In genomic region chr4:43040881-43041547, GRCm38 (mm10) we compare ENCODE assay signal across 8 mouse cellular contexts. TPM values are rescaled to one million over a fixed set of nuclear protein-coding genes. Genes with fewer than 3 reads are reported as not detected.
A peak's percentile ranks its signal among the peaks of the same experiment; 100 is the strongest.
DNase-seq lines count a peak whose midpoint lies in the region; ATAC-seq lines count a peak whose summit lies in the region.

No protein-coding gene starts in this region.

- intact Hi-C loops in left cerebral cortex, postnatal 36 days (cut with DNase I): loop anchor here (5.0 kb wide), 1 partner anchor 341 kb away; the partner anchor contains the start of gene Rusc2

- H3K27ac ChIP-seq in liver, embryonic 12.5 days: peak overlapping the region; percentile 53
- no peak overlapping the region for H3K27ac ChIP-seq in liver, embryonic 11.5 days (ENCODE audit: low read depth, low read length)
- H3K27ac ChIP-seq in embryonic facial prominence, embryonic 10.5 days (replicated peaks): peak overlapping the region; percentile 54
- 0 out of 2 replicates have a peak overlapping the region, but pooled peaks have one; percentile 22 for H3K27ac ChIP-seq in hindbrain, embryonic 15.5 days (replicated peaks)
- 0 out of 2 replicates have a peak overlapping the region, but pooled peaks have one; percentile 24 for H3K27ac ChIP-seq in neural tube, embryonic 14.5 days (ENCODE audit: low read depth, low read length)

- peaks cover 11% of the 10 kb centered on the region for H3K36me3 ChIP-seq in liver, embryonic 12.5 days
- peaks cover 5% of the 10 kb centered on the region; the same call in 1 of the 2 replicates for H3K36me3 ChIP-seq in liver, embryonic 11.5 days (ENCODE audit: control insufficient read depth, insufficient read depth, low read length)
- peaks cover 10% of the 10 kb centered on the region for H3K36me3 ChIP-seq in embryonic facial prominence, embryonic 10.5 days (replicated peaks)
- peaks cover 4% of the 10 kb centered on the region; the same call in 1 of the 2 replicates for H3K36me3 ChIP-seq in hindbrain, embryonic 15.5 days
- peaks cover 7% of the 10 kb centered on the region for H3K36me3 ChIP-seq in neural tube, embryonic 14.5 days (ENCODE audit: control insufficient read depth, insufficient read depth, low read length)

- no peaks in the 10 kb centered on the region for H3K9me3 ChIP-seq in liver, embryonic 12.5 days (replicated peaks)
- H3K9me3 ChIP-seq in liver, embryonic 11.5 days (ENCODE audit: control insufficient read depth, low read length): no peaks in the 10 kb centered on the region
- no peaks in the 10 kb centered on the region for H3K9me3 ChIP-seq in embryonic facial prominence, embryonic 10.5 days
- no peaks in the 10 kb centered on the region for H3K9me3 ChIP-seq in hindbrain, embryonic 15.5 days
- H3K9me3 ChIP-seq in neural tube, embryonic 14.5 days (ENCODE audit: control insufficient read depth, low read length): no peaks in the 10 kb centered on the region

- peak overlapping the region; percentile 18; the same call in 1 of the 2 replicates for H3K4me3 ChIP-seq in liver, embryonic 12.5 days
- no peak overlapping the region for H3K4me3 ChIP-seq in liver, embryonic 11.5 days (ENCODE audit: low read depth, low read length)
- peak overlapping the region; percentile 75 for H3K4me3 ChIP-seq in embryonic facial prominence, embryonic 10.5 days
- no peak overlapping the region for H3K4me3 ChIP-seq in hindbrain, embryonic 15.5 days
- no peak overlapping the region for H3K4me3 ChIP-seq in neural tube, embryonic 14.5 days (ENCODE audit: low read depth, low read length)

- 62% methylated on average over 9 of the region's 9 CpGs for WGBS in liver, embryonic 12.5 days (ENCODE audit: insufficient replicate concordance)
- WGBS in liver, embryonic 11.5 days: 66% methylated on average over 9 of the region's 9 CpGs
- 76% methylated on average over 9 of the region's 9 CpGs for WGBS in embryonic facial prominence, embryonic 10.5 days
- 70% methylated on average over 9 of the region's 9 CpGs for WGBS in hindbrain, embryonic 15.5 days
- WGBS in neural tube, embryonic 14.5 days: 59% methylated on average over 9 of the region's 9 CpGs

- peak overlapping the region; percentile 93; the same call in 1 of the 2 replicates for H3K4me2 ChIP-seq in liver, embryonic 12.5 days
- H3K4me2 ChIP-seq in liver, embryonic 11.5 days: no peak overlapping the region
- no peak overlapping the region for H3K4me2 ChIP-seq in hindbrain, embryonic 15.5 days
- 0 out of 2 replicates have a peak overlapping the region, but pooled peaks have one; percentile 74 for H3K4me2 ChIP-seq in neural tube, embryonic 14.5 days (ENCODE audit: low read depth, low read length)

- peaks cover 74% of the 10 kb centered on the region for H3K4me1 ChIP-seq in liver, embryonic 12.5 days
- H3K4me1 ChIP-seq in liver, embryonic 11.5 days (replicated peaks; ENCODE audit: control insufficient read depth, insufficient read depth, low read length): peaks cover 68% of the 10 kb centered on the region
- H3K4me1 ChIP-seq in embryonic facial prominence, embryonic 10.5 days: peaks cover 52% of the 10 kb centered on the region
- H3K4me1 ChIP-seq in hindbrain, embryonic 15.5 days (replicated peaks): peaks cover 57% of the 10 kb centered on the region
- peaks cover 27% of the 10 kb centered on the region for H3K4me1 ChIP-seq in neural tube, embryonic 14.5 days (ENCODE audit: control insufficient read depth, insufficient read depth, low read length)

- no peak overlapping the region; the same call in 1 of the 2 replicates for H3K9ac ChIP-seq in liver, embryonic 12.5 days
- H3K9ac ChIP-seq in liver, embryonic 11.5 days (ENCODE audit: low read depth, low read length): no peak overlapping the region
- no peak overlapping the region for H3K9ac ChIP-seq in hindbrain, embryonic 15.5 days
- H3K9ac ChIP-seq in neural tube, embryonic 14.5 days (replicated peaks; ENCODE audit: low read depth, low read length): no peak overlapping the region

- H3K27me3 ChIP-seq in liver, embryonic 12.5 days (replicated peaks): no peaks in the 10 kb centered on the region
- H3K27me3 ChIP-seq in liver, embryonic 11.5 days (replicated peaks; ENCODE audit: control insufficient read depth, insufficient read depth, low read length): no peaks in the 10 kb centered on the region
- H3K27me3 ChIP-seq in embryonic facial prominence, embryonic 10.5 days (replicated peaks; ENCODE audit: low read depth, poor library complexity, severe bottlenecking): no peaks in the 10 kb centered on the region
- H3K27me3 ChIP-seq in hindbrain, embryonic 15.5 days: no peaks in the 10 kb centered on the region
- no peaks in the 10 kb centered on the region for H3K27me3 ChIP-seq in neural tube, embryonic 14.5 days (ENCODE audit: control insufficient read depth, insufficient read depth, low read length)

- ATAC-seq in liver, embryonic 12.5 days: no peak
- no peak for ATAC-seq in liver, embryonic 11.5 days (replicated peaks; ENCODE audit: low FRiP score)
- no peak for ATAC-seq in hindbrain, embryonic 15.5 days (ENCODE audit: low FRiP score, low read depth)
- no peak for ATAC-seq in neural tube, embryonic 14.5 days (ENCODE audit: low read depth)
- no peak for ATAC-seq in megakaryocyte progenitor cell, adult 5-6 weeks (replicated peaks; ENCODE audit: poor library complexity)

- DNase-seq in liver, embryonic 11.5 days (ENCODE audit: low spot score): no peak
- DNase-seq in embryonic facial prominence, embryonic 10.5 days (ENCODE audit: low spot score): no peak
- DNase-seq in right cerebral cortex, adult 2 months (ENCODE audit: low spot score in 2 of 2): no peak
- no peak for DNase-seq in left cerebral cortex, postnatal 36 days (ENCODE audit: low spot score in 2 of 2)

RNA-seq across cellular contexts. Expression of gene Fam214b, which starts 5.0 kb away (rescaled TPM):
- 28.9 and 32.2 TPM in 2 replicates for polyA plus RNA-seq in liver, embryonic 12.5 days (2016; fragmentation: Nextera tagmentation; extraction: Ambion mirVana)
- 6.0 and 7.4 TPM in 2 replicates for polyA plus RNA-seq in liver, embryonic 11.5 days (2014; fragmentation: Nextera tagmentation; extraction: Ambion mirVana)
- polyA plus RNA-seq in embryonic facial prominence, embryonic 10.5 days (2016; fragmentation: Nextera tagmentation; extraction: Ambion mirVana): 13.1 and 14.3 TPM in 2 replicates
- 37.5 and 38.9 TPM in 2 replicates for polyA plus RNA-seq in hindbrain, embryonic 15.5 days (2015; fragmentation: Nextera tagmentation; extraction: Ambion mirVana)
- polyA plus RNA-seq in neural tube, embryonic 14.5 days (2014; fragmentation: Nextera tagmentation; extraction: Ambion mirVana): 22.8 and 25.2 TPM in 2 replicates
- total RNA-seq in megakaryocyte progenitor cell, adult 5-6 weeks (2015): 1.3 and 2.0 TPM in 2 replicates
- total RNA-seq in megakaryocyte progenitor cell, adult 5-6 weeks (2017): 1.5 and 2.0 TPM in 2 replicates
- total RNA-seq in left cerebral cortex, postnatal 36 days (2021): 10 to 100 TPM; 34.8 to 43.0 TPM

RNA-seq across cellular contexts. Expression of gene Stoml2, which starts 9.5 kb away (rescaled TPM):
- polyA plus RNA-seq in liver, embryonic 12.5 days (2016; fragmentation: Nextera tagmentation; extraction: Ambion mirVana): 280 and 292 TPM in 2 replicates
- 409 and 425 TPM in 2 replicates for polyA plus RNA-seq in liver, embryonic 11.5 days (2014; fragmentation: Nextera tagmentation; extraction: Ambion mirVana)
- polyA plus RNA-seq in embryonic facial prominence, embryonic 10.5 days (2016; fragmentation: Nextera tagmentation; extraction: Ambion mirVana): 467 and 485 TPM in 2 replicates
- 227 and 236 TPM in 2 replicates for polyA plus RNA-seq in hindbrain, embryonic 15.5 days (2015; fragmentation: Nextera tagmentation; extraction: Ambion mirVana)
- polyA plus RNA-seq in neural tube, embryonic 14.5 days (2014; fragmentation: Nextera tagmentation; extraction: Ambion mirVana): 223 and 227 TPM in 2 replicates
- 127 and 153 TPM in 2 replicates for total RNA-seq in megakaryocyte progenitor cell, adult 5-6 weeks (2015)
- 114 and 168 TPM in 2 replicates for total RNA-seq in megakaryocyte progenitor cell, adult 5-6 weeks (2017)
- total RNA-seq in left cerebral cortex, postnatal 36 days (2021): 100 to 1,000 TPM; 107 to 121 TPM

RNA-seq across cellular contexts. Expression of gene Pigo, which starts 15.4 kb away (rescaled TPM):
- 16.8 and 19.4 TPM in 2 replicates for polyA plus RNA-seq in liver, embryonic 12.5 days (2016; fragmentation: Nextera tagmentation; extraction: Ambion mirVana)
- polyA plus RNA-seq in liver, embryonic 11.5 days (2014; fragmentation: Nextera tagmentation; extraction: Ambion mirVana): 22.5 and 23.3 TPM in 2 replicates
- 25.8 and 27.3 TPM in 2 replicates for polyA plus RNA-seq in embryonic facial prominence, embryonic 10.5 days (2016; fragmentation: Nextera tagmentation; extraction: Ambion mirVana)
- polyA plus RNA-seq in hindbrain, embryonic 15.5 days (2015; fragmentation: Nextera tagmentation; extraction: Ambion mirVana): 28.9 and 29.6 TPM in 2 replicates
- 24.6 and 26.4 TPM in 2 replicates for polyA plus RNA-seq in neural tube, embryonic 14.5 days (2014; fragmentation: Nextera tagmentation; extraction: Ambion mirVana)
- 8.6 and 13.2 TPM in 2 replicates for total RNA-seq in megakaryocyte progenitor cell, adult 5-6 weeks (2015)
- 4.7 and 8.9 TPM in 2 replicates for total RNA-seq in megakaryocyte progenitor cell, adult 5-6 weeks (2017)
- 10 to 100 TPM; 30.4 to 37.5 TPM for total RNA-seq in left cerebral cortex, postnatal 36 days (2021)

RNA-seq across cellular contexts. Expression of gene Unc13b, which starts 17.7 kb away (rescaled TPM):
- polyA plus RNA-seq in liver, embryonic 12.5 days (2016; fragmentation: Nextera tagmentation; extraction: Ambion mirVana): 0.91 and 1.2 TPM in 2 replicates
- polyA plus RNA-seq in liver, embryonic 11.5 days (2014; fragmentation: Nextera tagmentation; extraction: Ambion mirVana): 2.0 and 2.4 TPM in 2 replicates
- polyA plus RNA-seq in embryonic facial prominence, embryonic 10.5 days (2016; fragmentation: Nextera tagmentation; extraction: Ambion mirVana): 4.8 and 6.6 TPM in 2 replicates
- 16.1 and 19.2 TPM in 2 replicates for polyA plus RNA-seq in hindbrain, embryonic 15.5 days (2015; fragmentation: Nextera tagmentation; extraction: Ambion mirVana)
- 17.5 and 20.3 TPM in 2 replicates for polyA plus RNA-seq in neural tube, embryonic 14.5 days (2014; fragmentation: Nextera tagmentation; extraction: Ambion mirVana)
- total RNA-seq in megakaryocyte progenitor cell, adult 5-6 weeks (2015): 0.07 TPM in 1 of 2 replicates, not detected in the other
- 0.37 and 0.96 TPM in 2 replicates for total RNA-seq in megakaryocyte progenitor cell, adult 5-6 weeks (2017)
- total RNA-seq in left cerebral cortex, postnatal 36 days (2021): 10 to 100 TPM; 50.5 to 71.9 TPM

RNA-seq across cellular contexts. Expression of gene Fancg, which starts 30.7 kb away (rescaled TPM):
- polyA plus RNA-seq in liver, embryonic 12.5 days (2016; fragmentation: Nextera tagmentation; extraction: Ambion mirVana): 12.3 and 13.6 TPM in 2 replicates
- 18.2 and 18.6 TPM in 2 replicates for polyA plus RNA-seq in liver, embryonic 11.5 days (2014; fragmentation: Nextera tagmentation; extraction: Ambion mirVana)
- polyA plus RNA-seq in embryonic facial prominence, embryonic 10.5 days (2016; fragmentation: Nextera tagmentation; extraction: Ambion mirVana): 25.3 and 26.0 TPM in 2 replicates
- 21.1 and 25.4 TPM in 2 replicates for polyA plus RNA-seq in hindbrain, embryonic 15.5 days (2015; fragmentation: Nextera tagmentation; extraction: Ambion mirVana)
- polyA plus RNA-seq in neural tube, embryonic 14.5 days (2014; fragmentation: Nextera tagmentation; extraction: Ambion mirVana): 18.9 and 21.6 TPM in 2 replicates
- 18.3 and 19.3 TPM in 2 replicates for total RNA-seq in megakaryocyte progenitor cell, adult 5-6 weeks (2015)
- total RNA-seq in megakaryocyte progenitor cell, adult 5-6 weeks (2017): 12.3 and 17.8 TPM in 2 replicates
- 10 to 100 TPM in 1 of 2 experiments, 1 to 10 TPM in 1; 8.5 to 12.5 TPM for total RNA-seq in left cerebral cortex, postnatal 36 days (2021)

Comparison
In these comparisons a context has a peak if more than half of its experiments do, and no peak if none do; other contexts are left out.
1. H3K4me2 ChIP-seq: peak in liver, embryonic 12.5 days (single experiment) and neural tube, embryonic 14.5 days (single experiment); none in liver, embryonic 11.5 days (single experiment) and hindbrain, embryonic 15.5 days (single experiment).
2. H3K4me3 ChIP-seq: peak in liver, embryonic 12.5 days (single experiment) and embryonic facial prominence, embryonic 10.5 days (single experiment); none in liver, embryonic 11.5 days (single experiment), hindbrain, embryonic 15.5 days (single experiment) and neural tube, embryonic 14.5 days (single experiment).